Mouse (Mus musculus) testis, adult 2 months (tissue): Measurements from ENCODE around the gene Cpvl.

Experiments used
- CTCF ChIP-seq: fragments of 200-500 bp; IDR thresholded peaks from 2 replicates; pipeline ENCODE4 v1.5.1; 2012; ENCODE audit warnings: low read depth, mild to moderate bottlenecking, inconsistent platforms, low read length, moderate library complexity; ENCODE audit not compliant: control insufficient read depth, insufficient read depth, insufficient replicate concordance
- POLR2A ChIP-seq: fragments of 200-500 bp; IDR thresholded peaks from 2 replicates; pipeline ENCODE4 v1.6.1; 2012; ENCODE audit warnings: low read depth, mild to moderate bottlenecking, inconsistent platforms, low read length, moderate library complexity; ENCODE audit not compliant: control insufficient read depth

DNA sequence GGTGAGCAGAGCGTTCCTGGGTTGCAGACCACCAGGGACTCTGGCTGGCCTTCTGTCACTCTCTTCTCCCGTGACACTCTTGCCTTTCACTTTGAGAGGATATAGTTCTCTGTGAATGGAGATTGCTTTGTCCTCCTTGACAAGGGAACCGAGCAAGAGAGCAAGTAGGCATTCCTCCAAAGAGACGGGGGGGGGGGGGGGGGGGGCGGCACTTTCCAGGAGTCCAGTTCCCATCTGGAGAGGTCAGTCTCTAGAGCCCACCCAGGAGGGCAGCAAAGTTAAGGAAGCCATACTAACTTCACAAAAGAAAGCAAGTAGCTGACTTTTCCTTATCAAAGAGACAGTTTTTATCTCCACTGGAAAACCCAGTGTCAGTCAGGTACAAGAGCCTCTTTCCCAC lies 69.0 kb downstream of the Cpvl start:
- TF ChIP-seq CTCF (no peak), POLR2A (no peak)
